Mouse (Mus musculus): ENCODE measurements around the gene BC005624. TPM values are rescaled to one million over a fixed set of nuclear protein-coding genes. Genes with fewer than 3 reads are reported as not detected.

BC005624 gene
- 13.6 TPM for polyA plus RNA-seq (2014; fragmentation: Illumina TruSeq; extraction: RNeasy Lipid Tissue Mini Kit (QIAGEN cat#74804); ENCODE audit: low read depth, low replicate concordance)

DNA sequence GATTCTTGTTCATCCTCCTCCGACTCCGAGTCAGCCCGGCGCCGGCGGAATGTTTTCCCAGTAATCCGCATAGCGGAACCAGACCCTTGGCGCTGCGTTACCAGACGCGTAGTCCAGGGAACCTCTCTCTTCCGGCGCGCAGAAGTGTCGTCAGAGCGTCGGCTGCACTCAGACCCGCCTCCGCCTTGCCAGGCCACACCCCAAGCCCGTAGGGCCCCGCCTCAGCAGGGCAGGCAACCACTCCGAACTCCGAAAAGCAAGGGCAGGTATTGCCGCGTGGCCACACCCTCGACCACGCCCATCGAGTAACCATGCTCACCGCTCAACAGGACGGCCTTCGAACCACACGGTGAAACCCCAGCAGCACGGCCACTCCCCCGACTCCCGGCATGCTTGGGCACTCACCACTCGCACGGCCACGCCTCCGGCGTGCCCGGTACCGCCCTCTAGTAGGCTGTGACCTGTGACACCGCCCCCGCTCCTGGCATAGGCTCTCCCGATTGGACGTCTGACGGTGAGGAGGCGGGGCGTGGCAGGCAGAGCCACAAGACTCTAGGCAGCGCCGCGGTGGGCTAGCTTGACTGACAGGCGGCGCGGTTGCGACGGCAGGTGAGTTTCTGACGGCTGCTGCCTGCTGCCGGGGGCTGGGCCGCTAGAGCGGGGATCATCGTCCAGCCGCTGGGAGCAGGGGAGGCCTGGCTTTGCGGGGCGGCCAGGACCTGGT, at the start of gene BC005624, which contains the start of gene Usp20:
TSS of gene BC005624 (minus strand) at position 412 of the 724 bp plus-strand sequence.
TSS of gene Usp20 (plus strand) at position 490 of the 724 bp plus-strand sequence.

DNA sequence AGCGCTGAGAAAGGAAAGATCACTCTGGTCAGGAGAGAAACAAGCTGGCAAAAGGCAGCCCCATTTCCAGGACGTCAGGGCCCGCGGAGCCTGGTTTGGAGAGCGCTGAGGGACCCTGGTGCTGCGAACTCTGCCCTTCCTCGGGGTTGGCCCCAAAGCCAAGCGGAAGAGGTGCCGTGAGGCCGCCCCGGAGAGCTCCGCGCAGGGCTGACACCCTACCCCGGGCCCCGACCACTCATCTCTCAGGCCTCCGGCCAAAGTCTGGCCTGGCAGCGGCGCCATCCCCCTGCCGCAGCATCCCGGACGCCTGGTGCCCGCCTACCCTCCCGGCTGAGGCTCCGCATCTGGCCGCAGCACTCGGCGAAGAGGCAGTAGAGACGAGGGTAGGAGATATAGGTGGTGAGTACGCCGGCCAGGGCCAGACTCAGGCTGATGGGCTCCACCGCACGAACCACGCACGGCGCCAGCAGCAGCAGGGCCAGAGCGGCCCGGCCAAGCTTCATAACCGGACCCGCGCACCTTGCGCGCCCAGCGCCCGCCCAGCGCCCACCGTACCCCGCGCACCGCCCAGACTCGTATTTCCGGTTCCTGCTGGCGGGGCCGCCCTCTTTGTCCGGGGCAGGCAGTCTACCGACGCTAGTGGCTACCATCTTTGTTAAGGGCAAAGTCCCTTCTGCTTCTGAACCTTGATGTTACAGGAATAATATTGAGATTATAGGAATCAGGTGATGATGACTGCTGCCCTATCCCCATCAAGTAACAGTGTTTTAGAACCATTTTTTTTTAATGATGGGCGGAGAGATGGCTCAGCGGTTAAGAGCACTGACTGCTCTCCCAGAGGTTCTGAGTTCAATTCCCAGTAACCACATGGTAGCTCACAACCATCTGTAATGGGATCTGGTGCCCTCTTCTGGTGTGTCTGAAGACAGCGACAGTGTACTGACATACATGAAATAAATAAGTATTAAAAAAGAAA, 14.4 kb downstream of the BC005624 start, which contains the start of gene Tor1a:
TSS of gene Tor1a (minus strand) at position 582 of the 976 bp plus-strand sequence.

DNA sequence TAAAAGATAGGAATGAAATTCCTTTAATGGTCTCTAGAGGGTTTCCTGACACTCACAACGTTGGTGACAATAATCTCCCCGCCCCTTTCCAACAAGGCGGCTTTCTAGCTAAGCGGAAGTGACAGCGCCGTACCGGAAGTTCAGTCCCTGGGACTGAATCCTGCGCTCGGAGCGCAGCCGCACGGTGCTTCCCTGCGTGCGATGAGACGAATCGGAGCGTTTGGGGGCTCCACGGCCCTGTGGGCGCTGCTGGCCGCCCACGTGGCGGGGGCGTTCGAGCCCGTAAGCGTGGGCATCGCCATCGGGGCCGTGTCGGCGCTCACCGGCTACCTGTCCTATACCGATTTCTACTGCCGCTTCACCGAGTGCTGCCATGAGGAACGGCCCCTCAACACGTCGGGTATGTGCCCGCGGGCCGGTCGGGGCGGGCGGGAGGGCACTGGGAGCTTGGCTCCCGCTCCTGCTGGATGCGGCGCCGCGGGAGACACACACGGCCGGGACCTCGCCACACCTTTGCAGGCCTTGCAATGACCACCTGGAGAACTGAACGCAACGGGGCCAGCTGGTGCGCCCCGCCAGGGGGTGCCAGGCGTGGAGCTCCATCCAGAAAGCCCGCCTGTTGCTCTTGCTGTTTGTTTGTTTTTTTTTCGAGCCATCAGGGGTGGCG, 29.0 kb downstream of the BC005624 start, which contains the start of gene Tor1b:
TSS of gene Tor1b (plus strand) at position 136 of the 667 bp plus-strand sequence.

DNA sequence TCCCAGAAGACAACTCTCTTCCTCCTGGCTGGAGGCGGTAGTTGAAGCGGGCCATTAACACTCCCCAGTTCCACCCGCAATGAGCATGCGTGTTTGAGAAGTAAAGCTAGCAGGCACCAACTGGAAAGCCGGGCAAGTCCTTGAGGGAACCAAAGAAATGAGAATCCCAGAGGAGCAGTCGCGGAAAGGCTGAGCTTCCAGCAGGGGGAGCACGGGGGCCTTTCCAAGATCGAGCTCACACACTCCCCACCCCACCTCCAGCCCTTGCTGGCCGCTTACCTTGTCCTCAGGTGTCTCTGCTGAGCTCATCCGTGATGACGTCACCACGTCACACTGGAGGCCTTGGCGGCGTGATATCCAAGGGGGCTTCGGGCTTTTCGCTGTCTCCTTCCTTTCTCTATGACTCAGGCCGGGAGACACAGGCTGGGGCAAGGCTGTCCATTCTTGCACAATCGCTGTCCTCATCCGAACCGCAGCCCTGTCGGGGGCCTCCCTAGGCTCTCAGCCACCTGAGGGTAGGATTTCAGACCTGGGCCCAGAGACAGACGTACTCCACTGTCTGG, 52.4 kb downstream of the BC005624 start, which contains the start of gene Ptges:
TSS of gene Ptges (minus strand) at position 381 of the 563 bp plus-strand sequence.

Other genes with a start within 250 kb of the BC005624 start
- gene 1700001O22Rik, start 178.5 kb downstream of the BC005624 start, polyA plus RNA-seq (2014; fragmentation: Illumina TruSeq; extraction: RNeasy Lipid Tissue Mini Kit (QIAGEN cat#74804); ENCODE audit: low read depth, low replicate concordance): not detected
- gene Ntmt1, start 174.4 kb downstream of the BC005624 start, polyA plus RNA-seq (2014; fragmentation: Illumina TruSeq; extraction: RNeasy Lipid Tissue Mini Kit (QIAGEN cat#74804); ENCODE audit: low read depth, low replicate concordance): 0.58 TPM
- gene Asb6, start 151.9 kb downstream of the BC005624 start, polyA plus RNA-seq (2014; fragmentation: Illumina TruSeq; extraction: RNeasy Lipid Tissue Mini Kit (QIAGEN cat#74804); ENCODE audit: low read depth, low replicate concordance): not detected
- gene Prrx2, start 147.2 kb downstream of the BC005624 start, polyA plus RNA-seq (2014; fragmentation: Illumina TruSeq; extraction: RNeasy Lipid Tissue Mini Kit (QIAGEN cat#74804); ENCODE audit: low read depth, low replicate concordance): not detected
- 0.26 TPM for gene Ptges, start 52.3 kb downstream of the BC005624 start, polyA plus RNA-seq (2014; fragmentation: Illumina TruSeq; extraction: RNeasy Lipid Tissue Mini Kit (QIAGEN cat#74804); ENCODE audit: low read depth, low replicate concordance)
- gene Tor1b, start 29.2 kb downstream of the BC005624 start, polyA plus RNA-seq (2014; fragmentation: Illumina TruSeq; extraction: RNeasy Lipid Tissue Mini Kit (QIAGEN cat#74804); ENCODE audit: low read depth, low replicate concordance): 13.8 TPM
- gene Tor1a, start 14.3 kb downstream of the BC005624 start, polyA plus RNA-seq (2014; fragmentation: Illumina TruSeq; extraction: RNeasy Lipid Tissue Mini Kit (QIAGEN cat#74804); ENCODE audit: low read depth, low replicate concordance): 20.0 TPM
- gene Usp20, start 78 bp upstream of the BC005624 start, polyA plus RNA-seq (2014; fragmentation: Illumina TruSeq; extraction: RNeasy Lipid Tissue Mini Kit (QIAGEN cat#74804); ENCODE audit: low read depth, low replicate concordance): 0.45 TPM
- 7.6 TPM for gene Fnbp1, start 159.8 kb upstream of the BC005624 start, polyA plus RNA-seq (2014; fragmentation: Illumina TruSeq; extraction: RNeasy Lipid Tissue Mini Kit (QIAGEN cat#74804); ENCODE audit: low read depth, low replicate concordance)
- 9.2 TPM for gene Gpr107, start 170.1 kb upstream of the BC005624 start, polyA plus RNA-seq (2014; fragmentation: Illumina TruSeq; extraction: RNeasy Lipid Tissue Mini Kit (QIAGEN cat#74804); ENCODE audit: low read depth, low replicate concordance)

All from liver, adult 10 weeks (tissue).